ENCODE assay signal across 30 mouse cellular contexts in genomic region chr1:151325328-151325727, GRCm38 (mm10). TPM values are rescaled to one million over a fixed set of nuclear protein-coding genes. Genes with fewer than 3 reads are reported as not detected.
A peak's percentile ranks its signal among the peaks of the same experiment; 100 is the strongest.
DNase-seq lines count a peak whose midpoint lies in the region; ATAC-seq and TF ChIP-seq lines count a peak whose summit lies in the region.
"Had no signal": no experiment of that assay in that cellular context is flagged by ENCODE, and none has a peak within 500 bp of the region (broad histone marks: within the 10 kb centered on the region; RNA-seq: fewer than 3 reads in every experiment).

No protein-coding gene starts in this region.

- H3K4me2 ChIP-seq in intestine, embryonic 15.5 days (replicated peaks), result no peak overlapping the region
- H3K4me2 ChIP-seq in intestine, postnatal 0 days (replicated peaks; ENCODE audit: low read depth), result no peak overlapping the region
- H3K4me2 ChIP-seq: embryonic facial prominence, embryonic 13.5 days; embryonic facial prominence, embryonic 15.5 days; forebrain, embryonic 12.5 days had no signal

- WGBS in intestine, embryonic 15.5 days, result 53% methylated on average over 1 of the region's 1 CpGs
- 41% methylated on average over 1 of the region's 1 CpGs for WGBS in intestine, postnatal 0 days

- H3K4me3 ChIP-seq in intestine, embryonic 15.5 days (replicated peaks), result no peak overlapping the region
- H3K4me3 ChIP-seq in intestine, postnatal 0 days (ENCODE audit: low read depth, low read length), result no peak overlapping the region
- H3K4me3 ChIP-seq: embryonic facial prominence, embryonic 13.5 days; embryonic facial prominence, embryonic 15.5 days; erythroblast, embryonic 14.5 days; forebrain, embryonic 10.5 days; forebrain, embryonic 12.5 days had no signal

- H3K27ac ChIP-seq in intestine, embryonic 15.5 days, result peak overlapping the region; percentile 64
- 0 out of 2 replicates have a peak overlapping the region, but pooled peaks have one; percentile 70 for H3K27ac ChIP-seq in intestine, postnatal 0 days (ENCODE audit: low read depth, low read length)
- H3K27ac ChIP-seq: embryonic facial prominence, embryonic 13.5 days; embryonic facial prominence, embryonic 15.5 days; forebrain, embryonic 10.5 days; forebrain, embryonic 12.5 days had no signal

- peak; percentile 89 for ATAC-seq in intestine, embryonic 15.5 days
- ATAC-seq in intestine, postnatal 0 days, result peak; percentile 79
- ATAC-seq: activated CD4-positive, CD25-positive, alpha-beta regulatory T cell, adult 4 months; CD4-positive, CD25-positive, alpha-beta regulatory T cell, adult 4 months; forebrain, embryonic 14.5 days; forebrain, embryonic 16.5 days; Patski had no signal

- peak; percentile 55 for DNase-seq in thymus, postnatal 0 days (ENCODE audit: low spot score)
- DNase-seq in thymus, adult 18-20 months, result no peak
- no peak for DNase-seq in gastrocnemius, adult 8-10 months (ENCODE audit: low spot score in 2 of 2)
- no peak for DNase-seq in c-Kit-positive CD71-positive TER-119-positive erythroid progenitor cells, embryonic 14.5 days (ENCODE audit: low spot score)
- no peak for DNase-seq in gastrocnemius, postnatal 25 days
- DNase-seq: adrenal gland, adult 8-10 months; adrenal gland, postnatal 14 days; adrenal gland, postnatal 36 days; B cell, adult 2 months; cerebellum, adult 11 months; cerebellum, adult 18-20 months; cerebellum, adult 8-10 months; cerebellum, adult 9-11 months; cerebellum, postnatal 14 days; cerebellum, postnatal 36 days; embryo, embryonic 11 days had no signal

- no peaks in the 10 kb centered on the region for H3K36me3 ChIP-seq in intestine, embryonic 15.5 days
- H3K36me3 ChIP-seq in intestine, postnatal 0 days (ENCODE audit: control insufficient read depth, insufficient read depth), result no peaks in the 10 kb centered on the region
- H3K36me3 ChIP-seq: embryonic facial prominence, embryonic 13.5 days; embryonic facial prominence, embryonic 15.5 days; forebrain, embryonic 10.5 days; forebrain, embryonic 12.5 days; G1E had no signal

- H3K27me3 ChIP-seq in intestine, embryonic 15.5 days (replicated peaks), result no peaks in the 10 kb centered on the region
- H3K27me3 ChIP-seq in intestine, postnatal 0 days (replicated peaks; ENCODE audit: control insufficient read depth, insufficient read depth, low read length), result no peaks in the 10 kb centered on the region
- H3K27me3 ChIP-seq: CH12.LX; embryonic facial prominence, embryonic 13.5 days; embryonic facial prominence, embryonic 15.5 days; forebrain, embryonic 12.5 days; Patski had no signal

- H3K9ac ChIP-seq in intestine, embryonic 15.5 days, result no peak overlapping the region
- no peak overlapping the region for H3K9ac ChIP-seq in intestine, postnatal 0 days (ENCODE audit: low read depth, low read length)
- H3K9ac ChIP-seq: embryonic facial prominence, embryonic 13.5 days; embryonic facial prominence, embryonic 15.5 days; forebrain, embryonic 12.5 days had no signal

- TF ChIP-seq CTCF in intestine, postnatal 0 days (IDR thresholded peaks at IDR 0.05; ENCODE audit: low read depth), result no peak

- 0 out of 2 replicates have a peak, but pooled peaks cover 2% of the 10 kb centered on the region for H3K4me1 ChIP-seq in intestine, embryonic 15.5 days (replicated peaks)
- peaks cover 4% of the 10 kb centered on the region; the same call in 1 of the 2 replicates for H3K4me1 ChIP-seq in intestine, postnatal 0 days (replicated peaks; ENCODE audit: control insufficient read depth, insufficient read depth, low read length)
- H3K4me1 ChIP-seq: embryonic facial prominence, embryonic 13.5 days; embryonic facial prominence, embryonic 15.5 days; forebrain, embryonic 10.5 days; forebrain, embryonic 12.5 days had no signal

- no peaks in the 10 kb centered on the region for H3K9me3 ChIP-seq in intestine, embryonic 15.5 days
- H3K9me3 ChIP-seq in intestine, postnatal 0 days (ENCODE audit: control insufficient read depth), result no peaks in the 10 kb centered on the region
- H3K9me3 ChIP-seq: embryonic facial prominence, embryonic 13.5 days; embryonic facial prominence, embryonic 15.5 days; forebrain, embryonic 10.5 days; forebrain, embryonic 12.5 days; G1E had no signal

RNA-seq across cellular contexts. Expression of gene Ivns1abp, which starts 18.9 kb away (rescaled TPM):
- polyA plus RNA-seq in thymus, postnatal 0 days (2015; fragmentation: Nextera tagmentation; extraction: Ambion mirVana), result 171 and 193 TPM in 2 replicates
- 313 and 339 TPM in 2 replicates for polyA plus RNA-seq in intestine, embryonic 15.5 days (2015; fragmentation: Nextera tagmentation; extraction: Ambion mirVana)
- 101 and 107 TPM in 2 replicates for polyA plus RNA-seq in intestine, postnatal 0 days (2015; fragmentation: Nextera tagmentation; extraction: Ambion mirVana)
- total RNA-seq in gastrocnemius, adult 8-10 months (2022), result 100 to 1,000 TPM; 117 to 180 (median 157) TPM
- 100 to 1,000 TPM in 1 of 2 experiments, 10 to 100 TPM in 1; 92.3 to 113 TPM for total RNA-seq in gastrocnemius, postnatal 25 days (2021)
